Mouse (Mus musculus) liver, adult 2 months (tissue): Measurements from ENCODE around the gene Zfp697.

Source experiments
- CTCF ChIP-seq: fragments of 200-500 bp; IDR thresholded peaks from 2 replicates; pipeline ENCODE4 v1.5.1; 2011; ENCODE audit warnings: low read depth, low read length, control low read depth
- POLR2A ChIP-seq: fragments of 200-500 bp; IDR thresholded peaks from 2 replicates; pipeline ENCODE4 v1.6.1; 2011; ENCODE audit warnings: low read length, control low read depth; ENCODE audit not compliant: insufficient read depth; ENCODE audit errors: extremely low read depth

GRCm38 (mm10) chr3:98368776-98369175 lies 13.5 kb upstream of the Zfp697 start:
- no peak for TF ChIP-seq POLR2A
- TF ChIP-seq CTCF, result no peak
